Mouse (Mus musculus) neutrophil, adult 5-6 weeks (primary cell): ENCODE results near the gene Car11. TPM values are rescaled to one million over a fixed set of nuclear protein-coding genes. Genes with fewer than 3 reads are reported as not detected.

Experiments used
- ATAC-seq: fragments of 151-379, 151-347 bp; 2 replicates; pipeline ENCODE4 v1.8.0; 2017; ENCODE audit warnings: mild to moderate bottlenecking, moderate TSS enrichment; ENCODE audit not compliant: insufficient number of reproducible peaks, poor library complexity, low FRiP score, severe bottlenecking; ENCODE audit errors: extremely low read depth
- total RNA-seq: library from RNA; stranded (forward); fragments of 200-1000 nt; gene quantifications from 2 replicates; pipeline ENCODE4 v1.2.3, GENCODE M21; 2017

Gene Car11
- total RNA-seq, 1 experiment from 2014 or later: not detected

DNA sequence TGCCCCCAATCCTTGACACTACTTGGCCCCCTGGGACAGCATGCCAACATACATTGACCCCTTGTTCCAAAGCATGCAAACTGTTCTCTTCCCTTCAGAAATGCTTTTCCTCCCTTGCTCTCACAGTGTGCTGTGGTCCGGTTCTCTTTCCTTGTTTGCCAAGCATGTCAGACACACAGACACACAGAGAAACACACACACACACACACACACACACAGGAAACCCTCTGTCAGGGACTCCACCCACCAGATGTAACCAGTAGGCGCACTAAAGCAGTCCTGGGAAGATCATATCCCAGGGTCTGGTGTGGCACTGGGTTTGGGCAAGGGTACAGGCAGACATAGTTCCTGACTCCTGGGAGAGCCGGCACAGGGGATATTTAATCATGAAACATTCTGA lies 12.8 kb upstream of the Car11 start:
- no peak for ATAC-seq

DNA sequence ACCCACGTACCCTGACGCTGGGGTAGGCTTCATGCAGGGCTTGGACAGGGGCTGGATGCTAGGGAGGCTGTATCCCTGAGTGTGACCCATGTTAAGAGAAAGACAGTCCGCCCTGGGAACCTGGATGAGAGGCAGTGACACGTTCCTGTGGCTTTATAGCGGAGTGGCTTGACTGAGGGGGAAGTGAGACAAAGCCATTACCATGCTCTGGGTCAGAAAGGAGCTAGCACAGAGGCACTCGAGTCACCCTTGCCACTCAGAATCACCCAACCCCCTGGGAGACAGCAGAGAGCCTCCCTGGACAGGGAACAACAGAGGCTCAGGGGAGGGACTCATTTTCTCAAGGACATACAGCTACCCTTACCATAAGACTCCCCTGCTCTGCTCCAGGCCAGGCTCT lies 10.5 kb upstream of the Car11 start:
- no peak for ATAC-seq

DNA sequence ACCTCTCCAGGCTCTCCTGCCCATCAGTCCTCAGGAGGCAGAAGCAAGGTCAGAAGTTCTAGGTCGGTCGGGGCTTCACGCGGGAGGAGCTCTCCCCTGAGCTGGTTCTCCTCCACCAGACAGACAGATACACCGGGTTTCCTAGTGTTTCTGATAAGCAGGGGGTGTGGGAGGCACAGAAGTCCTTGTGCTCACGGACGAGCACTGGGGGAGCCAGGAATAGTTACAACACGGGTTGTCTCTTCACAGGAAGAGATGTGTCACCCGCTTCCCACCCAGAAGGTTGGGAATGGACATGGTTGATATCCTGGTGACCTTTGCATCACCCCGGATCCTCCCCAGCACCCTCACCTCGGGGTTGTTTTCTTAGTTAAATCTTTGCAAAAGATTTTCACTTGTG lies 9.8 kb upstream of the Car11 start:
- no peak for ATAC-seq

DNA sequence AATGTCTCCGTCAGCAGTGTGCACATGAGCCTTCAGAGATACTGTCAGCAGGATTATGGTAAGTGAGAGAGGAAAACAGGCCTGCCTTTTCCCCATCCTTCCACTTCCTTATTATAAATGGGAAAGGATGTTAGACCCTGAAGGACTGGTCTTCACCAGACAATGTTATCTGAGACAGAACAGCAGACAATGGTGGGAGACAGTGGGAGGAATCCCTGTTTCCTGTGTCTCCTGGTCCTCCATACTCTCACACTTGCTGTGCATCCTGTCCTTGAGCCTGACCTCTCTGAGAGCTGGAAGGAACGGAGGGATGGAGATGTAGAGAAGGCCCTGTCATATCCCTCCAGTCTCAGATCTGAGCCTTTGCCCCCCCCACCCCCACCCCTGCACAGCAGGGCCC lies 7.3 kb upstream of the Car11 start:
- no peak for ATAC-seq

DNA sequence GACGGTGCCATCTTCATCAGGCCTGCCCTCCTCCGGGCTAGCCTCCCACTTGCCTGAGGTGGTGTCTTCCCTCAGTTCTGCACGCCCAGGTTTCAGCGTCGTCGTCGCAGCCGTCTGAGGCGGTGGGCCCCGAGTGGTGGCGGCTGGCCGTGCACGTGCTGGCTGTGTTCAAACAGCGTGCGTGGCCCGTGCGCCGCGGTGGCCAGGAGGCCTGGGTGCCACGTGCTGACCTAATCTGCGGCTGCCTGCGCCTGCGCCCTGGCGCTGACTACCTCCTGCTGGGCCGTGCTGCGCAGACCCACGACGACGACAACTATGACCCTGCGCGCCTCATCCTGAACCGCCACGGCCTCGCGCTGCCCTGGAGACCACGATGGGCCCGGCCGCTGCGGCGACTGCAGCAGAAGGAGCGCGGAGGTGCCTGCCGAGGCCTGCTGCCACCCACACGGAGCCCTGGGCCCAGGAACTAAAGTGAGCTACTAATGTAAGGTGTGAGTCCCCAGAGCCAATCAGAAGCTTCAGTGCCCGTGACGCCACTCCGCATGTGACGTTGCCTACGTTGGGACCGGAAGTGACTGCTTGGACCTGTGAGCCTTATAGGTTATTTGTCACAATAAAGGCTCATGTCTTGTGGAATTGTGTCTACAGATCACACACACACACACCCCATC lies 5.6 kb upstream of the Car11 start, which contains the start of gene Sec1:
Gene Sec1 (minus strand): TSS at position 482 of the 671 bp plus-strand sequence.
- ATAC-seq: no peak

DNA sequence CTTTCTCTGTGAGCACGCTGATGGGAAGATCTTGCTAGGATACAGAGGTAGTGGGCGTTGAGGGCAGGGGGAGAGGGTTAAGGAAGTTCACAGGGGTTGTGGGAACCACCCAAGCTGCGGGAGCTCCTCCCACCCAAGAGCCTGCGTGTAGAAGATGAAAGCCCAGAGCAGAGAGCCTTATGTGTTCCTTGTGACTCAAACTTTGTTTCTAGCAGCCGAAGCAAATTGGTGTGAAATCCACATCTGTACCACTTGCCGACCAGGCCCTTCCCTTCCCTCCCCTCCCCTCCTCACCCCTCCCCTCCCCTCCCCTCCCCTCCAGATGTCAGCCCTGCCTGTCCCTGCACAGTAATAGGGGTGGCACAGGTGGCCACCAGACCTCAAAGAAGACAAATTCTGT lies 4.5 kb upstream of the Car11 start:
- ATAC-seq: no peak

DNA sequence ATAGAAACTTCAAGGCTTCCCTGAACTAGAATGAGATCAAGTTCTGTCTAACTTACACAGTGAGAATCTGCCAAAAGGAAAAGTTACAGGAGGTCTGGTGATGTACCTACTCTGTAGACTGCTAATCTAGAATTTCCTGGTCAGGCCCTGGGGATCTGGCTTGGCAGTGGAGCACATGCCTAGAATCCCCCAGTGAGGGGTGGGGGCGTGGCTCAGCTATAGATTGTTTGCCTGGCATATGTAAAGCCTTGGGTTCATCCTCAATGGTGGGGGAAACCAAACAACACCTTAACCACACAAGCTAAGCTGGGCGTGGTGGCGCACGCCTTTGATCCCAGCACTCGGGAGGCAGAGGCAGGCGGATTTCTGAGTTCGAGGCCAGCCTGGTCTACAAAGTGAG lies 1.7 kb upstream of the Car11 start:
- ATAC-seq: no peak

DNA sequence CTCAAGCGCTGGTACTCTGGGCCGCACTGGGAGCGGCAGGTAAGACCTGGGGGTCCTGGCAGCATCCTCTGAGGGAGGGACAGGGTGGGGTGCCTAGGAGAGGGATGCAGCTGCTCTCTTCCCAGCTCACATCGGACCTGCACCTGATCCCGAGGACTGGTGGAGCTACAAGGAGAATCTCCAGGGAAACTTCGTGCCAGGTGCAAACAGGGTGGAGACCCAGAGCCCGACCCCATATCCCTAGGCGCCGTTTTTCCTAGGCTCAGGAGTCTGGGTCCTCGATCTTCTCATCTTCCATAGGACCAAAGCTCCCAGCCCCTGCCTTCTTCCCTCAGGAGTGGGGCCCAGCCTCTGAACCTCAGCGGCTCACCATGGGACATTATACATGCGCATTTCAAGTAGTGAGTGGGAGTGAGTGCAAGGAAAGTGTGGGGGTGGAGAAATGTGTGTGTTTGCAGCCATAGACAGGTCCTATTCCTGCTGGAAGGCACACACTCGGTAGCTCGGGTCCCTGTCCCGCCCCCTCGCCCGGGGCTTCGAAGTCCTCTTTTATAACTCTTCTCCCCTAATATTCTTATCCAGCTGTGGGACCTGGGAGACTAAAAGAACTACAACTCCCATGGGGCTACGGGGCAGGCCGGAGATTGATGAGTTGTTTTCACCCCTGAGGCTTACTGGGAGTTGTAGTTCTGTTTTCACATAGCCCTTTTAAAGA lies 815 bp downstream of the Car11 start:
- no peak for ATAC-seq

DNA sequence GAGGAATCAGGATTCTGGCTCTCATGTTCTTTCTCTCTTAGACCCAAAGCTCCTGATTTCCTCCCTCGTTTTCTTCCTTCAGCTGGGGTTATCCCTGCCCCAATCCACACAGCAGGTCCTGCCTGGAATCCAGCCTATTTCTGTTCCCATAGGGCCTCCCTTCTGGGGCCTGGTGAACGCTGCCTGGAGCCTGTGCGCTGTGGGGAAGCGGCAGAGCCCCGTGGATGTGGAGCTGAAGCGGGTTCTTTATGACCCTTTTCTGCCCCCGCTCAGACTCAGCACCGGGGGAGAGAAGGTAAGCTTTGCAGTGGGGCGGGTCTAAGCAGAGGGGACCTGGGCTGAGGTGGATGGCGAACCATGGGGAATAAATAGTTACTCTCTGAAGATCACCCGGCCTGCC lies 1.4 kb downstream of the Car11 start:
- no peak for ATAC-seq

DNA sequence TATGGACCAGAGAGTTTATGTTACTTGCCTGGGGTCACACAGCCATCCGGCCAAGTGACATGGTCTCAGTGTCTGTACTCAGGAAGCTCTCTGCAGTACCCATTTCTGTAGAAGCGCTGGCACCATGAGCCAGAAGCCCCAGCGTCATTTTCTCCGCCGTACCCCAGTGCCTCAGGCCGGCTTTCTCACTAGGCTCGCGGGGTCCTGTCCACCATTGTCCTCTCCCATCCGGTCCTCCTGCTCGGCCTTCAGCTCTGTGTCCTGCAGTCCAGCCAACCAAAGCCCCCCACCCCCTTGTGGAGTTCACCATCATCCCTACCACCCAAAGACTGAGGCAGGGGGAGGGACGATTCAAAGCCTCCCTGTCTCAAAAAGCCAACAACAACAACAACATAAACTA lies 2.0 kb downstream of the Car11 start:
- ATAC-seq: no peak

DNA sequence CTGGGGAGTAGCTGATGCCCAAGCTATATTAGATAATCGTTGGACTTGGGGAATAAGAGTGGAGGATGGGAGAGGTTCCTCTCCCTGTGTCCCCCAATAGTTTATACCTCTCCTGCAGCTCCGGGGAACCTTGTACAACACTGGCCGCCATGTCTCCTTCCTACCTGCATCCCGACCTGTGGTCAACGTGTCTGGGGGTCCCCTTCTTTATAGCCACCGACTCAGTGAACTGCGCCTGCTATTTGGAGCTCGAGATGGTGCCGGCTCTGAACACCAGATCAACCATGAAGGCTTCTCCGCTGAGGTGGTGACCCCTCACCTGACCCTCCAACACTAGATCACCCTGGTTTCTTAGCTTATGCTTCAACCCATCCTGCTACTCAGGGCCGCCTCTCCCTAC lies 2.7 kb downstream of the Car11 start:
- ATAC-seq: no peak

DNA sequence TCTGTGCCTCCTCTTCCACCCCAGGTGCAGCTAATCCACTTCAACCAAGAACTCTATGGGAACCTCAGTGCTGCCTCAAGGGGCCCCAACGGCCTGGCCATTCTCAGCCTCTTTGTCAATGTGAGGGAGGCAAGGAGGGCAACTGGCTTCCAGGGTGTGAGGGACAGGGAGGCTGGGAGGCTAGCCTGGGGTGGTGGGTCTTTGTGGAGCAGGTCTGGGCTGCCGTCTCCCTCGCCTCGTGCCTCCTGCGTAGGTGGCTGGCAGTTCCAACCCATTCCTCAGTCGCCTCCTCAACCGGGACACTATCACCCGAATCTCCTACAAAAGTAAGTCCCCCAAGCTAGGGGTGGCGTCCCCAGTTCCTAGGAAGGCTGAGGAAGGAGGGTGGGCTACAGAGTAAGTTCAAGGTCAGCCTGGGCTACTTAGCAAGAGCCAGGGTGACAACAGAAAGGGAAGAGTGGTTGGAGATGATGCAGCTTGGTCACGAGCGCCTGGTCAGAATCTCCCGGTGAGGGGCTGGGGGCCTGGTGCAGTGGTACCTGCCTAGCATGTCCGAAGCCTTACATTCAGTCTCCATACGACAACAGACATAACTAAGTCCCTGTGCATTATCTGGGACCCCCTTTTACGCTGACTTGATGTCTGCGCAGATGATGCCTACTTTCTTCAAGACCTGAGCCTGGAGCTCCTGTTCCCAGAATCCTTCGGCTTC lies 3.3 kb downstream of the Car11 start:
- no peak for ATAC-seq

DNA sequence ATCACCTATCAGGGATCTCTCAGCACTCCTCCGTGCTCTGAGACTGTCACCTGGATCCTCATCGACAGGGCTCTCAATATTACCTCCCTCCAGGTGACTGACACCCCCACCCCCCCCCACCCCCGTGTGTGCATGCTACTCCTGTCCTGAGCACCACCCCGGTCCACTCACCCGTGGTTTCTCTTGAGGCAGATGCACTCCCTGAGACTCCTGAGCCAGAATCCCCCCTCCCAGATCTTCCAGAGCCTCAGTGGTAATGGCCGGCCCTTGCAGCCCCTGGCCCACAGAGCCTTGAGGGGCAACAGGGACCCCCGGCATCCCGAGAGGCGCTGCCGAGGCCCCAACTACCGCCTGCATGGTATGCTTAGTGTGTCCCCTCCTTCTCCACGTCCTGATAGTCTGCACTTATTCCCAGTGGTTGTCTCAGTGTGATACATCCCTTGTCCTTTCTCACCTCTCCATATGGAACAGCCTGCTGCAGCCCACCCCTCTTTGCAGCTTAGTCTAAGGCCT lies 3.9 kb downstream of the Car11 start:
- ATAC-seq: no peak

DNA sequence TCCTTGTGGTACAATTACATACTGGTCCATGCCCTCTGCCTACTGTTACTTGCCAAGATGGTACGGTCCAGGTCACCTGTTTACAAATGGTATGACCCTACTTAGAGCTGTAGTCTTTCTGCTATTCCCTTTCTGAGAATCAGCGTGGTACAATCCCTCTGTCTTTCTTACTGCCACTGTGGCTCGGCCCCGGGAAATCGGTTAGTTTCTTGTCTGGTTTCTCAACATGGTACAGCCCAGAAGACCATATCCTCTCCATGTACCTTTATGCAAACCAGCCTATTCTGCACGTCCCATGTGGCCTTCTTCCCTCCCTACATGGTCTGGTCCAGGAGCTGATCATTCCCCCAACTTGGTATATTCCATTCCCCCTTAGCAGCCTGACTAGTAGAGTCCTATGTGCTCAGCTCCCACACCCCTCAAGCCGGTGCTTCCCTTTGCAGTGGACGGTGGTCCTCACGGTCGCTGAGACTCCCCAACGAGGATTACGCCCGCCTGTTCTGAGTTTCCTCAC lies 4.5 kb downstream of the Car11 start:
- no peak for ATAC-seq

DNA sequence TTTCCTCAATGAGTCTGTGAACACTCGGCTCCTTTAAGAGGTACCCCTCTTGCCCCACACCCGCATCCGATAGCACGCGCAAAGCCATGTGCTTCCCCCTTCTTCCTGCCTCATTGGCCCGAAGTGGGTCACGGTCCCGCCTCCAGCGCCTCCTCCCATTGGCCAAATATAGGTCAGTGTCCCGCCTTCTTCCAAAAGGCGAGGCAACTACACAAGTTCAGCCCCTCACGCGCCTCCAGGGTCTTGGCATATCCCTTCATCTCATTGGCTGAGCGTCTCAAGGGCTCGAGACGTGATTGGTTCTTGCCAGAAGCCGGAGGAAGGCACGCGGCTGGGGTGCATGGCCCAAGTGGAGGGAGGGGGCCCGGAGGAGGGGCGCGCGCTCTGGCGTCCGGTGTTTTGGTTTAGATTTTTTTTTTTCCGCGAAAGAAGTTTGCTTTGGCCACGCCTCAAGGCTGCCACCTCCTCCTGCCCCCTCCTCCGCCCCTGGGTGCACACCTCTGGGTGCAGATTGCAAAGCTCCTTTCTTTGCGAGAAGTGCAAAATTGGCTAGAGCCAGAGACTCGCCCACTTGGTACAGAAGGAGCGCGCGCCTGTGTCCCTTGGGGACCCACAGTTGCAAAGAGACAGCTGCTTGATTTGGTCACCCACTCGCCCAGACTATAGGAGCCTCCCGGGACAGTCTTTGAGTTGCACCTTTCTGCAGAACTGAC lies 5.2 kb downstream of the Car11 start, which contains the start of gene Dbp:
Gene Dbp (plus strand): TSS at position 359 of the 713 bp plus-strand sequence.
- ATAC-seq: peak; percentile 80

DNA sequence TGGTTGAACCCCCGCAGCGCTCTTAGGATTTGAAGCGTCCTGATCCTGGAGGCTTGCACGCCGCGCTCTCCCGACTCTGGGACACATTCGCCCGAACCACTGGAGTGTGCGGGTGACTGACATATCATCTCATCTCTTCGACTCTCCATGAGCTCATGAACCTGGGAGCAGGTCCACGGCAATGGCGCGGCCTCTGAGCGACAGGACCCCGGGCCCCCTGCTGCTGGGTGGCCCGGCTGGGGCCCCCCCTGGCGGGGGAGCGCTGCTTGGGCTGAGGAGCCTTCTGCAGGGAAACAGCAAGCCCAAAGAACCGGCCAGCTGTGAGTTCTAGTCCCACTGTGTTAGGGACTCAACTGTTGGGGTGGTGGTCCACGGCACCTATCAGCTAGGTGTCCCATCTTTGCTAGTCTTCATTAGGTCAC lies 5.8 kb downstream of the Car11 start:
- no peak for ATAC-seq

DNA sequence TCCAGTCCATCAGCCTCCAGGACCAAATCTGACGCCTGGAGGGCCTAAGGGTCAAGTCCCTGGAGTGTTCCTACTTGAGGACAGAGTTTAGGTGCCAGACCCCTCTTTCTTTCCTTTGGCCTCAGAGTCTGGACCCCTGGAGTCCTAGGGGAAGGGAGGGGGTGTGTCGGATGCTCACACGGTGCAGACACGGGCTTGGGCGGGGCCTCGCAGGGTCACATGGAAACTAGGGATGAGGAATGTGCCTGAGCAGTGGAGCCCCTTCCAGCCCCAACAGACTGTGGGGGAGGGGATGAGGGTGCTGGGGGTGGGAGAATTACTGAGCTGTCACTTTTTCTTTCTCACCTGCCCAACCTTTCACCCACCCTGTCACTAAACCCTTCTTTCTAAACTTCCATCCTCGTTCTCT lies 6.2 kb downstream of the Car11 start:
- no peak for ATAC-seq

DNA sequence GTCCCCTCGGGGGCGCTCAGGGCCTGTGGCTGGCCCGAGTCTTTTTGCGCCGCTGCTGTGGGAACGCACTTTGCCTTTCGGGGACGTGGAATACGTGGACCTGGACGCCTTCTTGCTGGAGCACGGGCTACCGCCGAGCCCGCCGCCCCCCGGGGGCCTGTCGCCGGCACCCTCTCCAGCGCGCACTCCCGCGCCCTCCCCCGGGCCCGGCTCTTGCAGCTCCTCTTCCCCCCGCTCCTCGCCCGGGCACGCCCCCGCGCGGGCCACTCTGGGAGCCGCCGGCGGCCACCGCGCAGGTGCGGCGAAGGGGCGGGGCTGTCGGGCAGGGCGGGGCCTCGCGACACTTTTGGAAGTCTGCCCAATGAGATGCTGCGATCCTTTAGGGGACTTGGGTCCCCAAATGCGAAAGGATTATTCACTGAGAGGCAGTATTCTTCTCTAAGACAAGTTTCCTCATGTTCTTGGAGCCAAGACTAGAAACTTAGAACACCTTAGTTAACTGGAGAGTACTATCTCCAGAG lies 7.1 kb downstream of the Car11 start:
- ATAC-seq: no peak
